Mouse (Mus musculus): ENCODE results near the gene 4930442H23Rik.

- TF ChIP-seq CTCF (IDR thresholded peaks at IDR 0.05; ENCODE audit: borderline replicate concordance, insufficient read depth, low read length): no peak
- TF ChIP-seq POLR2A (IDR thresholded peaks at IDR 0.05; ENCODE audit: low read depth, low read length): peak; percentile 100
Observed at GRCm38 (mm10) chr10:81176466-81177271, 7.0 kb downstream of the 4930442H23Rik start, which contains the start of gene Eef2.
